ENCODE assay signal across 8 mouse cellular contexts in the genomic region with DNA sequence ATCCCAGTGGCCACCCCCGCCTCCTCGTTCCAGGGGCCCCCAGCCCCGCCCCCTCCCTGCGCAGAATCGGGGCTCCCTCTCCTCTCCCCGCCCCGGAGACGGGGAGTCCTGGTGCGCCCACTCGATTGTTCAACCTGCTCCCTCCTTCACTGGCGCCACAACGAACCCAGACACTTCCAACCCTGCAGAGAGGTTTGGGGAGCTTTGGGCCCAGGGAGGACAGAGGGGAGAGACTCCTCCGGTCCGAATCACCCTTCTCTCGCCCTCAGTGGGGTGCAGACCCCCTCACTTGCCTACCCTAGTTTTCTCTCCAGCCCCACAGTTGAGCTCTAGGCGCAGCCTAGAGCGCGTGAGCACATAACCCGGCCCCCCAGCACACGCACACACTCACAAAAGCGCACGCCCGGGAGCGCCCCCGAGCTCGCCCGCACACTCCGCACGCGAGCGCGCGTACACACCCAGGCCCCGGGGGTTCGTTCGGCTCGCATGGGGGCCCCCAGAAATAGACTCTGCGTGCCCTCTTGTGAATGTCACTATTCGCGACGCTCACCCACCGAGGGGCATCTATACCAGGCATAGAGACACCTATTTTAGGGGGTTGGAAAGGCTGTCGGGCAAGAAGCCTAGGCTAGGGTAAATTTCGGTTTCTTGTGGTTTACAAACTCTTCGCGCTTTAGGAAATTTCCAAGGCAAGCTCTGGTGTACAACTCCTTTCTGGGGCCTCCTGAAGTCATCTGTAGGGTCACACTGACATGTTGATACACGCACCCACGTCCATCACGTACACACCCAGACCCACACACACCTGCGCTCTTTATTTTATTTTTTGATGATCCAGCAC. TPM values are rescaled to one million over a fixed set of nuclear protein-coding genes. Genes with fewer than 3 reads are reported as not detected.
DNase-seq lines count a peak whose midpoint lies in the region; ATAC-seq lines count a peak whose summit lies in the region.

Gene Nrn1 (minus strand): TSS at position 401 of the 841 bp plus-strand sequence.

- intact Hi-C loops in left cerebral cortex, postnatal 10 days (cut with DNase I): loop anchor here (5.0 kb wide), 2 partner anchors 453 to 718 kb away; no protein-coding TSS in a partner anchor
- intact Hi-C loops in gastrocnemius, postnatal 36 days (cut with DNase I): no loop called here

- no peaks in the 10 kb centered on the region for H3K9me3 ChIP-seq in heart, embryonic 13.5 days
- no peaks in the 10 kb centered on the region for H3K9me3 ChIP-seq in neural tube, embryonic 11.5 days (ENCODE audit: control insufficient read depth, low read length)

- no peak for ATAC-seq in heart, embryonic 13.5 days (ENCODE audit: extremely low read depth, insufficient number of reproducible peaks, low FRiP score, low TSS enrichment)
- no peak for ATAC-seq in neural tube, embryonic 11.5 days (ENCODE audit: insufficient read depth, low FRiP score, low TSS enrichment)

- peaks cover 35% of the 10 kb centered on the region for H3K4me1 ChIP-seq in heart, embryonic 13.5 days
- H3K4me1 ChIP-seq in neural tube, embryonic 11.5 days (ENCODE audit: control insufficient read depth, insufficient read depth, low read length): peaks cover 9% of the 10 kb centered on the region; the same call in 1 of the 2 replicates

- no peaks in the 10 kb centered on the region for H3K36me3 ChIP-seq in heart, embryonic 13.5 days
- no peaks in the 10 kb centered on the region for H3K36me3 ChIP-seq in neural tube, embryonic 11.5 days (ENCODE audit: control insufficient read depth, insufficient read depth, low read length)

- peaks cover 60% of the 10 kb centered on the region for H3K27me3 ChIP-seq in heart, embryonic 13.5 days (replicated peaks)
- H3K27me3 ChIP-seq in neural tube, embryonic 11.5 days (ENCODE audit: control insufficient read depth, insufficient read depth, low read length): peaks cover 48% of the 10 kb centered on the region

- DNase-seq in adrenal gland, postnatal 14 days: no peak
- no peak for DNase-seq in adrenal gland, postnatal 36 days
- DNase-seq in urinary bladder, adult 2 months (ENCODE audit: low spot score): no peak
- DNase-seq in urinary bladder, postnatal 25 days (ENCODE audit: low spot score): no peak
- DNase-seq in left cerebral cortex, postnatal 10 days (ENCODE audit: extremely low spot score in 1 of 2, low spot score in 2 of 2): peak in 1 of 2 experiments; percentile 64
- peak; percentile 46 for DNase-seq in neural tube, embryonic 11.5 days (ENCODE audit: low spot score)
- DNase-seq in gastrocnemius, postnatal 36 days: no peak

- peak within 1 kb of the TSS; percentile 59 for H3K4me3 ChIP-seq in heart, embryonic 13.5 days
- H3K4me3 ChIP-seq in neural tube, embryonic 11.5 days (ENCODE audit: low read depth, low read length): peak within 1 kb of the TSS; percentile 35

- H3K4me2 ChIP-seq in heart, embryonic 13.5 days: peak within 1 kb of the TSS; percentile 88
- H3K4me2 ChIP-seq in neural tube, embryonic 11.5 days (ENCODE audit: low read depth): peak within 1 kb of the TSS; percentile 80

- H3K27ac ChIP-seq in heart, embryonic 13.5 days (replicated peaks): no peak within 1 kb of the TSS
- H3K27ac ChIP-seq in neural tube, embryonic 11.5 days (ENCODE audit: low read depth, low read length): peak within 1 kb of the TSS; percentile 72

- peak within 1 kb of the TSS; percentile 68 for H3K9ac ChIP-seq in heart, embryonic 13.5 days
- H3K9ac ChIP-seq in neural tube, embryonic 11.5 days (ENCODE audit: low read length): peak within 1 kb of the TSS; percentile 48

- WGBS in heart, embryonic 13.5 days: under 1% methylated on average over 50 of the region's 50 CpGs
- under 1% methylated on average over 50 of the region's 50 CpGs for WGBS in neural tube, embryonic 11.5 days

RNA-seq across cellular contexts. Expression of gene Nrn1, which starts in this region (rescaled TPM):
- total RNA-seq in adrenal gland, postnatal 14 days (2021): 5.9 and 40.5 TPM in 2 replicates
- 1 to 10 TPM; 2.7 to 3.7 TPM for total RNA-seq in adrenal gland, postnatal 36 days (2021)
- polyA plus RNA-seq in urinary bladder, adult 2 months (2012; rRNA removed): 39.9 and 51.6 TPM in 2 replicates
- 1.9 and 2.7 TPM in 2 replicates for polyA plus RNA-seq in heart, embryonic 13.5 days (2015; fragmentation: Nextera tagmentation; extraction: Ambion mirVana)
- total RNA-seq in left cerebral cortex, postnatal 10 days (2021): 100 to 1,000 TPM in 1 of 2 experiments, 10 to 100 TPM in 1; 90.4 to 112 TPM
- 27.3 and 27.5 TPM in 2 replicates for polyA plus RNA-seq in neural tube, embryonic 11.5 days (2014; fragmentation: Nextera tagmentation; extraction: Ambion mirVana)
- total RNA-seq in gastrocnemius, postnatal 36 days (2021): 1 to 10 TPM in 1 of 2 experiments, under 1 TPM in 1; 0.89 to 1.1 TPM
